Mouse (Mus musculus) mouse trophoblast stem cell (cell line): Measurements from ENCODE around the gene Rpl10a.

ENCODE experiments used
- in situ Hi-C, 2 experiments: fragments of 300-500 bp; cut with MseI, MboI; formaldehyde crosslinking; loops; 2 replicates in 1 of 2; 3 replicates in 1 of 2; pipeline ENCODE4 v1.15.1; 2025

Rpl10a gene

GRCm38 (mm10) chr17:28328366-28328928 lies at the start of gene Rpl10a:
TSS of gene Rpl10a (plus strand) at chr17:28328471.
- in situ Hi-C loops: no loop called here

GRCm38 (mm10) chr17:28279236-28279635 lies 49.0 kb upstream of the Rpl10a start:
- in situ Hi-C loops: no loop called here

- in situ Hi-C loops: no loop called here
These were observed 48.4 kb upstream of the Rpl10a start for GRCm38 (mm10) chr17:28279780-28280422.

GRCm38 (mm10) chr17:28280423-28280800 lies 47.9 kb upstream of the Rpl10a start:
- in situ Hi-C loops: no loop called here

- in situ Hi-C loops: no loop called here
These were observed 47.4 kb upstream of the Rpl10a start for GRCm38 (mm10) chr17:28280831-28281377.

GRCm38 (mm10) chr17:28281866-28282441 lies 46.3 kb upstream of the Rpl10a start:
- in situ Hi-C loops: no loop called here

GRCm38 (mm10) chr17:28283199-28283598 lies 45.1 kb upstream of the Rpl10a start:
- in situ Hi-C loops: no loop called here

- in situ Hi-C loops: no loop called here
These were observed 42.1 kb upstream of the Rpl10a start for GRCm38 (mm10) chr17:28286133-28286532.

- in situ Hi-C loops: no loop called here
These were observed 41.3 kb upstream of the Rpl10a start for GRCm38 (mm10) chr17:28286964-28287363.

GRCm38 (mm10) chr17:28287578-28287977 lies 40.7 kb upstream of the Rpl10a start:
- in situ Hi-C loops: no loop called here

- in situ Hi-C loops: no loop called here
These were observed 40.3 kb upstream of the Rpl10a start for GRCm38 (mm10) chr17:28287980-28288379.

GRCm38 (mm10) chr17:28290262-28290661 lies 38.0 kb upstream of the Rpl10a start:
- in situ Hi-C loops: no loop called here

- in situ Hi-C loops: no loop called here
These were observed 37.6 kb upstream of the Rpl10a start for GRCm38 (mm10) chr17:28290671-28291070.

- in situ Hi-C loops: no loop called here
These were observed 36.9 kb upstream of the Rpl10a start for GRCm38 (mm10) chr17:28291346-28291745.

- in situ Hi-C loops: no loop called here
These were observed 34.6 kb upstream of the Rpl10a start for GRCm38 (mm10) chr17:28293716-28294115.

- in situ Hi-C loops: no loop called here
These were observed 33.6 kb upstream of the Rpl10a start for GRCm38 (mm10) chr17:28294449-28295333.

GRCm38 (mm10) chr17:28298888-28299287 lies 29.4 kb upstream of the Rpl10a start:
- in situ Hi-C loops: no loop called here

GRCm38 (mm10) chr17:28299669-28300320 lies 28.5 kb upstream of the Rpl10a start:
- in situ Hi-C loops: no loop called here

GRCm38 (mm10) chr17:28300323-28300722 lies 27.9 kb upstream of the Rpl10a start:
- in situ Hi-C loops: no loop called here

- in situ Hi-C loops: no loop called here
These were observed 27.4 kb upstream of the Rpl10a start for GRCm38 (mm10) chr17:28300850-28301249.

- in situ Hi-C loops: loop anchor here in 1 of 2 experiments (5.0 kb wide), 1 partner anchor 78 kb away; no protein-coding TSS in a partner anchor
These were observed 23.1 kb upstream of the Rpl10a start for GRCm38 (mm10) chr17:28305172-28305571.
